Mouse (Mus musculus) spleen, adult 12 weeks (tissue): ENCODE results near the gene Cachd1.

ENCODE experiments used
- DNase-seq: peaks from one replicate; pipeline ENCODE4 v3.0.0; 2022; ENCODE audit warnings: low spot score

Gene Cachd1

DNA sequence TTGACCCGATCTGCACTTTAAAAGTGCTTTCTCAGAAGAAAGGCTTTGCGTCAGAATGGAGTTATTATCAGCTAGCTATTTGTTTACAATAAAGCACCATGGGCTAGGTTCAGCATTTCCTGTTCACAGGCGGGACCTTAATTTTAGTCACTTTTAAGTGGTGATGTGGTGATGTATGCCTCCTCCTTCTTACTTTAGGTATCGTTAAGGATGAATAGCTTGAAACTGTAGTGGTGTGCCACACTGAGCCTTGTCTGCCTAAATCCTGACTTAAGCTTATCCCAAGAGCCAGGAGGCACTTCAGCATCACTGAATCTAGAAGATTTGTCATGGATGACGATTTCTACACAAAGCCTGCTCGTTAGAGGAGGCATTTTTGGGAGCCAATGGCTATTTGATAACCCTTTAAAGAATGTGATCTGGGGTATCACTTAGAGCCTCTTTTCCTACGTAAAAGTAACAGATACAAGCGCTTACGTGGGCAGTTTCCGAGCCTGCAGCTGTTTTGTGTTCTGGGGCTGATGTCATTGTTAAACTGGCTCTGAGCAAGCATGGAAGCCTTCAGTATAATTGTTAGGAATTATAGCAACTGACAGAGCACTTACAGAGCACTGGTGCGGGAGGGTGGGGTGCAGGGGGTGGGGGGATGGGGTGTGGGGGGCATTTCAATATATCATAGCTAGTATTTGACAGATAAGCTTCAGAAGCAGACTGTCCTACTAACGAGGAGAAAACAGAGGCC lies 89.7 kb downstream of the Cachd1 start:
- no peak for DNase-seq

GRCm38 (mm10) chr4:100877351-100877750 lies 100.9 kb downstream of the Cachd1 start:
- no peak for DNase-seq

DNA sequence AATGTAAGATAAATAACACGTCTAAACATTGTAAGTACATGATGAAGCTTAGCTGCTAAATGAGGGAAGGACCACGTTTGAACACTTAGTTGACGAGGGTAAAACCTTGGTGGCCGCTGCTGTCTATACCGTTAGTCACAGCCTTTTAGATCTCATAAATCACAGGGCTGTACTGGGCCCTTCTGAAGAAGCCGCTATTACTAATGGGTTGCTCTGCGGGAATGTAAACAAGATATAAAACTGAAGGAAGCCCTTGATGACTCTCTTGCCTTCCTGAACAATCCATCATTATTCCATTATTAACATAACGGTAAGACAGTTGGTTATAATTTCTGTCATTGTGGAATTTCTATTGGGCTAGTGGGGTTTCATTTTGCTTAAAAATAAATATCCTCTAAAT lies 102.9 kb downstream of the Cachd1 start:
- DNase-seq: no peak

GRCm38 (mm10) chr4:100880075-100880474 lies 103.6 kb downstream of the Cachd1 start:
- DNase-seq: no peak

GRCm38 (mm10) chr4:100885793-100886742 lies 109.6 kb downstream of the Cachd1 start:
- DNase-seq: no peak

DNA sequence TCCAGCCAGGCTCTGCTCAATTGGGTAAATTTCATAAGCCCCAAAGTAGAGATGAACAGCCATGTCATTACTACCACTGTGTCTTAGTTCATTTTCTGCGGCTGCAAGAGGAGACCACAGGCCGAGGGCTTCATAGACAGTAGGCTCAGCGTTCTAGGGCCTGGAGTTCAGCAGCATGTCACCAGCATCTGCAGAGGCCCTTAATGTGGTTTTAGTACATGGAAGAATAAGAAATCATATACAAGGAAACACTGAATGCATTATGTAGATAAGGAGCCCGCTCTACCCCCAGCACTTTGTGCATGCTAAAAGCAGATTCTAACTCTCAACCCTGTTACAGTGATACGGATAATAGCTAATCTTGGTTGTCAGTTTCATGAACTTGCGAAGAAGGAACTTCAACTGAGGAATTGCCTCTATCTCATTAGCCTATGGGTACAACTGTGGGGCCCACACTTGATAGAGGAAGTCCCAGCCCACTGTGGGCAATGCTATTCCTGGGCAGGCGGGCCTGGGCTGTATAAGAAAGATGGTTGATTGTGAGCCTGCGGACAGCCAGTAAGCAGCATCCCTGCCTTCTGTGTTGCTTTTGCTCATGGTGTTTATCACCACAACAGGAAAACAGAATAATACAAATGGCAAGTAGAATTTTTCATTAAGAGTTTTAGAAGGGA lies 110.4 kb downstream of the Cachd1 start:
- DNase-seq: no peak

DNA sequence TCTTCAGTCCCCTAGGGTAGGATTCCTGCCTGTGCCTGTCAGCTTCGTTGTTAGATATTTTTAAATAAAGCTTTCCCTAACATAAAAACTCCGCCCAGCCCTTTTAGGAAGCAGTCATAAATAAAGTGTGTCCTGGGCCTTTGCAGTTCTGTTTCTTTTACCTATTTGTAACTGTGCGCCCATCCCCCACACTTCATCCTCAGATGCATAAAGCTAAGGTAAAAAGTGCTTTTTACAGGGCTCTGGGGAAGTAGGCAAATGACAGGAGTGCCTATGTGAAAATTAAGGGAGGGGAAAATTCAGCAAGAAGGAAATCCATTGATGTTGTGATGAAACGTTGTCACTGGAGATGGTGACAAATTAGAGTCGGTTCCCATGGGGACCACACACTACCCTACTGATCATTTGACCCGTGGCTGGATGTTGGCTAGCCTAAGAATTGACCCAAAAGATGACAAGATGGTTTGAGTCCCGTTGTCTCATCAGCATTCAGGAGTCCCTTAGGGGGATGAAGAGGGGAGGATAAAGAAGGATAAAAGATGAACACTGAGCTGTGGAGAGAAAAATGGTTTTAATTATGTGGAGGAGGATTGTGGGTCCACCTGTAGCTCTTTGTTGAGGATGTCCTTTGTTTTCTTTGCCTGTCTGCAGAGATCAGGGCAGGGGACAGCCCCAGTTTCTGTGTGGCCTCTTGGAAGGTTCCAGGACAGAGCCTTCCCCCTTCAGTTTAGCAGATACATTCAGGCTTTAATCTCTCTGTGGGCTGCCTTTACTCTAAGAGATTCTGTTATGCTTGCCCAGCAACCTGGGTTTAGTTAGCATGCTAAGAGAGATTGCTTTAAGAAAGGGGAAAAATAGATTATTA lies 113.9 kb downstream of the Cachd1 start:
- no peak for DNase-seq

DNA sequence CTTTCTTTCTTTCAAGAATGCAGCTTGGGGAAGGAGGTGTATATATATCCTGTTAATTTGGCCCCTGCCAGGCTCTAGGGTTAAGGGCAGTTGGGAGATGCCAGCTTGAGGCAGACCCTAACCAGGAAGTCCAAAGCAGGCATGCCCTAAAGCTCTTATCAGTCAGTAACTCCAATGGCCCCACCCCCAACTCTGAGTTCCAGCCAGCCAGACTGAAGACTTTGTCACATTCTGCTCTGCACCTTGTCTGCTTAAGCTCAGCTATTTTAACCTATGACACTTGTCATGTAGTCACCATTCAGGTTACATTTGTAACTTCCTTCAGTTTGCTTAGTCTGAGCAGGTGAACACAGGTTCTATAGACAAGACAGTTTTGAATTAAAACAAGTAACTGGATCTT lies 117.3 kb downstream of the Cachd1 start:
- DNase-seq: no peak

DNA sequence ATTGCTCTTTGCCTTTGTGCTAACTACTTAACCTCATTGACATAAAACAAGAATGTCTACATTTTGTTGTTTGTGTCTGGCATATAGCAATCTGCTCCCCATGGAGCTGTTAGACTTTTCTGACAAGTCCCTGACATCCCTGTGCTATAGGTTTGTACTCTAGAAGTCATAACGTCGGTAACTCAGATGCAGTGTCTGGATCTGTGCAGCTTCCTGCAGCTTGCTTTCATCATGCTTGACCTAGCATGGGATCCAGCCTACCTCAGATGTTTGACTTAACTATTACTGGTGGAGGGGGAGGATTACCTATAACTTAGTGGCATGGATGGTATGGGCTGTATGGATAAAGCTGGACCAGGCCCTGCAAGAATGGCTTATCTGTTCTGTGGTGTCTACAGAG lies 117.7 kb downstream of the Cachd1 start:
- no peak for DNase-seq

GRCm38 (mm10) chr4:100896260-100897010 lies 120.0 kb downstream of the Cachd1 start:
- DNase-seq: no peak

DNA sequence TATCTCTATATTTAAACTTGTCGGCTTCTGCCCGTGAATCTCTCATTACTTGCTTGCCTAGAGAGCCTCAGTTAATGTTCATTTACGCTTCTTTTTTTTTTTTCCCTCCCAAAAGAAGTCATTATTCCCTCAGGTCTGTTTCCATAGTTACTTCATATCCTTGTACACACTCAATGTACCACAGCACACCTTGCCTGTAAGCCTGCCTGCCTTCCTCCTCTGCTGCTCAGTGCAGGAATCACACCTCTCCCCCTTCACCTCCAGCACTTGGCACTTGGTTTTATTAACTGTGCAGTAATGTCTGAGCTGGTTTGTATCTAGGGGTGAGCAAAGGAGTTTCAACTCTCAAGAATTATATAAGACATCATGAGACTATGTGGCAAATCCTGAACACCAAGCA lies 121.5 kb downstream of the Cachd1 start:
- no peak for DNase-seq

GRCm38 (mm10) chr4:100909694-100910340 lies 133.3 kb downstream of the Cachd1 start:
- DNase-seq: no peak

- DNase-seq: no peak
Observed at GRCm38 (mm10) chr4:100910605-100911330, 134.3 kb downstream of the Cachd1 start.

- DNase-seq: no peak
Observed at GRCm38 (mm10) chr4:100911658-100912057, 135.2 kb downstream of the Cachd1 start.

- DNase-seq: no peak
Observed at GRCm38 (mm10) chr4:100913666-100914065, 137.2 kb downstream of the Cachd1 start.

DNA sequence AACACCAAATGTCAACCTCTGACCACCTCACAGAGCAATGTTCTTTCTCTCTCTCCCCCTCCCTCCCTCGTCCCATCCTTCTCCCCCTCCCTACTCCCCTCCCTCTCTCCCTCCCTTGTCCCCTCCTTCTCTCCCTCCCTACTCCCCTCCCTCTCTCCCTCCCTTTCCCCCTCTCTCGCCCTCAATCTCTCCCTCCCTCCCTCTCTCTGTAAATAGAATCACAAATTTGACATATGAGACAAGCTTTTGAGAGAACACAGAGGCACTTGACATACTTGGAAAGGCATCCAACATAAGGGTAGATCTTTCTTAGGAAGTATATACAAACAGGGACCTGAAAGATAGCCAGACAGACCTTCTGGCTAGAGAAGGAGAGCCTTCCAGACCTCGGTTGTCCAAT lies 138.1 kb downstream of the Cachd1 start:
- no peak for DNase-seq

DNA sequence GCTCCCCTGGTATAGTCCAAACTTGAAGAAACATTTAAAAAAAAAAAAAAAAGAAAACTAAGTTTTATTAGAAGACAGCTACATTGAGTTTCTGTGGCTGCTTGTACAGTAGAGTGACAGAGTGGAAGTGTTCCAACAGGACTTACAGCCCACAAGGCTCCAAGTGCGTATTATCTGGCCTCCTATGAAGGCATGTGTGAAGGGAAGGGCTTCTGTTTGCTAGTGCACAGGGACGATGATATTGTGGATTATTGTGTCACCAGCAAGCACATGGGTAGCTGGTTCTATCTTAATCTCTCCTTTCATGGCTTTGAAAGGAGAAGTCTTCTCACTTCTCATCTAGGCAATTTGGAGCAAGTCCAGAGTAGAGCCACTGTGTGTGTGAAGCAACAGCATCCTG lies 138.6 kb downstream of the Cachd1 start:
- no peak for DNase-seq

GRCm38 (mm10) chr4:100917511-100917910 lies 141.0 kb downstream of the Cachd1 start:
- no peak for DNase-seq

GRCm38 (mm10) chr4:100920413-100920812 lies 143.9 kb downstream of the Cachd1 start:
- DNase-seq: no peak
